Mouse (Mus musculus): Measurements from ENCODE around the gene Tcp11l1. TPM values are rescaled to one million over a fixed set of nuclear protein-coding genes. Genes with fewer than 3 reads are reported as not detected.

Gene Tcp11l1
- total RNA-seq, 1 experiment from 2014 or later: 0.81 TPM

- ATAC-seq (ENCODE audit: extremely low read depth, insufficient number of reproducible peaks, low FRiP score, poor library complexity, severe bottlenecking): no peak
These were observed 5.3 kb upstream of the Tcp11l1 start for GRCm38 (mm10) chr2:104717231-104717735.

GRCm38 (mm10) chr2:104716279-104716678, 4.3 kb upstream of the Tcp11l1 start, which contains the start of gene Pin1rt1:
TSS of gene Pin1rt1 (minus strand) at chr2:104716379.
- ATAC-seq (ENCODE audit: extremely low read depth, insufficient number of reproducible peaks, low FRiP score, poor library complexity, severe bottlenecking): no peak

GRCm38 (mm10) chr2:104714254-104714691, 2.3 kb upstream of the Tcp11l1 start:
- no peak for ATAC-seq (ENCODE audit: extremely low read depth, insufficient number of reproducible peaks, low FRiP score, poor library complexity, severe bottlenecking)

- ATAC-seq (ENCODE audit: extremely low read depth, insufficient number of reproducible peaks, low FRiP score, poor library complexity, severe bottlenecking): no peak
These were observed 479 bp upstream of the Tcp11l1 start for GRCm38 (mm10) chr2:104712486-104712809.

- no peak for ATAC-seq (ENCODE audit: extremely low read depth, insufficient number of reproducible peaks, low FRiP score, poor library complexity, severe bottlenecking)
These were observed 1.1 kb downstream of the Tcp11l1 start for GRCm38 (mm10) chr2:104710670-104711370.

- ATAC-seq (ENCODE audit: extremely low read depth, insufficient number of reproducible peaks, low FRiP score, poor library complexity, severe bottlenecking): no peak
These were observed 2.1 kb downstream of the Tcp11l1 start for GRCm38 (mm10) chr2:104709786-104710337.

- ATAC-seq (ENCODE audit: extremely low read depth, insufficient number of reproducible peaks, low FRiP score, poor library complexity, severe bottlenecking): no peak
These were observed 7.6 kb downstream of the Tcp11l1 start for GRCm38 (mm10) chr2:104704355-104704754.

- ATAC-seq (ENCODE audit: extremely low read depth, insufficient number of reproducible peaks, low FRiP score, poor library complexity, severe bottlenecking): no peak
These were observed 8.8 kb downstream of the Tcp11l1 start for GRCm38 (mm10) chr2:104703158-104703557.

GRCm38 (mm10) chr2:104699659-104700058, 12.3 kb downstream of the Tcp11l1 start:
- no peak for ATAC-seq (ENCODE audit: extremely low read depth, insufficient number of reproducible peaks, low FRiP score, poor library complexity, severe bottlenecking)

GRCm38 (mm10) chr2:104692551-104692950, 19.4 kb downstream of the Tcp11l1 start:
- ATAC-seq (ENCODE audit: extremely low read depth, insufficient number of reproducible peaks, low FRiP score, poor library complexity, severe bottlenecking): no peak

GRCm38 (mm10) chr2:104690720-104691119, 21.2 kb downstream of the Tcp11l1 start:
- ATAC-seq (ENCODE audit: extremely low read depth, insufficient number of reproducible peaks, low FRiP score, poor library complexity, severe bottlenecking): 0 out of 2 replicates have a peak, but pooled peaks have one; percentile 23

GRCm38 (mm10) chr2:104688724-104689123, 23.2 kb downstream of the Tcp11l1 start:
- no peak for ATAC-seq (ENCODE audit: extremely low read depth, insufficient number of reproducible peaks, low FRiP score, poor library complexity, severe bottlenecking)

GRCm38 (mm10) chr2:104688321-104688720, 23.6 kb downstream of the Tcp11l1 start:
- no peak for ATAC-seq (ENCODE audit: extremely low read depth, insufficient number of reproducible peaks, low FRiP score, poor library complexity, severe bottlenecking)

GRCm38 (mm10) chr2:104687261-104687660, 24.7 kb downstream of the Tcp11l1 start:
- ATAC-seq (ENCODE audit: extremely low read depth, insufficient number of reproducible peaks, low FRiP score, poor library complexity, severe bottlenecking): 0 out of 2 replicates have a peak, but pooled peaks have one; percentile 11

- no peak for ATAC-seq (ENCODE audit: extremely low read depth, insufficient number of reproducible peaks, low FRiP score, poor library complexity, severe bottlenecking)
These were observed 26.6 kb downstream of the Tcp11l1 start for GRCm38 (mm10) chr2:104685418-104685817.

- ATAC-seq (ENCODE audit: extremely low read depth, insufficient number of reproducible peaks, low FRiP score, poor library complexity, severe bottlenecking): no peak
These were observed 27.2 kb downstream of the Tcp11l1 start for GRCm38 (mm10) chr2:104684771-104685170.

- no peak for ATAC-seq (ENCODE audit: extremely low read depth, insufficient number of reproducible peaks, low FRiP score, poor library complexity, severe bottlenecking)
These were observed 34.6 kb downstream of the Tcp11l1 start for GRCm38 (mm10) chr2:104677326-104677725.

GRCm38 (mm10) chr2:104671724-104672123, 40.2 kb downstream of the Tcp11l1 start:
- ATAC-seq (ENCODE audit: extremely low read depth, insufficient number of reproducible peaks, low FRiP score, poor library complexity, severe bottlenecking): no peak

- ATAC-seq (ENCODE audit: extremely low read depth, insufficient number of reproducible peaks, low FRiP score, poor library complexity, severe bottlenecking): no peak
These were observed 42.7 kb downstream of the Tcp11l1 start for GRCm38 (mm10) chr2:104669122-104669804.

Data from neutrophil, adult 5-6 weeks (primary cell).